Comparison of ENCODE assay signal across 7 mouse cellular contexts in genomic region chr15:101046527-101047193, GRCm38 (mm10). TPM values are rescaled to one million over a fixed set of nuclear protein-coding genes. Genes with fewer than 3 reads are reported as not detected.
A peak's percentile ranks its signal among the peaks of the same experiment; 100 is the strongest.
DNase-seq lines count a peak whose midpoint lies in the region; ATAC-seq and TF ChIP-seq lines count a peak whose summit lies in the region.

No protein-coding gene starts in this region.

- peaks cover 28% of the 10 kb centered on the region for H3K9me3 ChIP-seq in E14TG2a.4 (ENCODE audit: low read length)
- no peaks in the 10 kb centered on the region for H3K9me3 ChIP-seq in ES-E14 (ENCODE audit: control insufficient read depth, insufficient read depth, low read depth, low read length)
- no peaks in the 10 kb centered on the region for H3K9me3 ChIP-seq in forebrain, embryonic 14.5 days (replicated peaks; ENCODE audit: control insufficient read depth, low read length)
- H3K9me3 ChIP-seq in hindbrain, embryonic 11.5 days (ENCODE audit: control insufficient read depth, low read length): no peaks in the 10 kb centered on the region
- no peaks in the 10 kb centered on the region for H3K9me3 ChIP-seq in limb, embryonic 14.5 days (ENCODE audit: control insufficient read depth, low read length)
- no peaks in the 10 kb centered on the region for H3K9me3 ChIP-seq in neural tube, embryonic 12.5 days

- H3K36me3 ChIP-seq in E14TG2a.4 (ENCODE audit: insufficient read depth, low read length): no peaks in the 10 kb centered on the region
- H3K36me3 ChIP-seq in ES-E14 (ENCODE audit: control insufficient read depth, insufficient read depth, low read length, poor library complexity, severe bottlenecking): no peaks in the 10 kb centered on the region
- no peaks in the 10 kb centered on the region for H3K36me3 ChIP-seq in forebrain, embryonic 14.5 days (ENCODE audit: control insufficient read depth, insufficient read depth, low read length)
- H3K36me3 ChIP-seq in hindbrain, embryonic 11.5 days (ENCODE audit: control insufficient read depth, insufficient read depth, low read length): no peaks in the 10 kb centered on the region
- 0 out of 2 replicates have a peak, but pooled peaks cover 3% of the 10 kb centered on the region for H3K36me3 ChIP-seq in limb, embryonic 14.5 days (ENCODE audit: control insufficient read depth, insufficient read depth, low read length)
- peaks cover 7% of the 10 kb centered on the region; the same call in 1 of the 2 replicates for H3K36me3 ChIP-seq in neural tube, embryonic 12.5 days

- H3K4me3 ChIP-seq in E14TG2a.4 (replicated peaks; ENCODE audit: low read length): peak overlapping the region; percentile 74
- peak overlapping the region; percentile 63 to 68 for H3K4me3 ChIP-seq in ES-E14 (ENCODE audit: insufficient read depth in 1 of 2, low read depth in 1 of 2, low read length in 2 of 2, poor library complexity in 1 of 2, severe bottlenecking in 1 of 2)
- H3K4me3 ChIP-seq in forebrain, embryonic 14.5 days (ENCODE audit: low read depth, low read length): peak overlapping the region; percentile 45
- H3K4me3 ChIP-seq in hindbrain, embryonic 11.5 days (ENCODE audit: low read depth, low read length): peak overlapping the region; percentile 41
- H3K4me3 ChIP-seq in limb, embryonic 14.5 days (replicated peaks; ENCODE audit: low read length): peak overlapping the region; percentile 54
- H3K4me3 ChIP-seq in neural tube, embryonic 12.5 days: peak overlapping the region; percentile 38

- peak overlapping the region; percentile 67 for H3K9ac ChIP-seq in ES-E14 (ENCODE audit: insufficient read depth, low read depth, low read length, poor library complexity, severe bottlenecking)
- H3K9ac ChIP-seq in forebrain, embryonic 14.5 days (ENCODE audit: low read length): peak overlapping the region; percentile 60
- H3K9ac ChIP-seq in hindbrain, embryonic 11.5 days (ENCODE audit: low read depth, low read length): peak overlapping the region; percentile 66
- peak overlapping the region; percentile 65 for H3K9ac ChIP-seq in limb, embryonic 14.5 days (ENCODE audit: low read depth, low read length, severe bottlenecking)
- H3K9ac ChIP-seq in neural tube, embryonic 12.5 days: peak overlapping the region; percentile 65

- peaks cover 20% of the 10 kb centered on the region for H3K4me1 ChIP-seq in E14TG2a.4 (replicated peaks; ENCODE audit: low read depth, low read length)
- peaks cover 0 to 8% of the 10 kb centered on the region in 2 experiments; a peak in 1 of 4 replicates for H3K4me1 ChIP-seq in ES-E14 (ENCODE audit: control insufficient read depth in 2 of 2, insufficient read depth in 2 of 2, low read length in 2 of 2, poor library complexity in 1 of 2)
- peaks cover 8% of the 10 kb centered on the region for H3K4me1 ChIP-seq in forebrain, embryonic 14.5 days (ENCODE audit: control insufficient read depth, insufficient read depth, low read length)
- H3K4me1 ChIP-seq in hindbrain, embryonic 11.5 days (replicated peaks; ENCODE audit: control insufficient read depth, insufficient read depth, low read length): peaks cover 10% of the 10 kb centered on the region
- H3K4me1 ChIP-seq in limb, embryonic 14.5 days (ENCODE audit: control insufficient read depth, insufficient read depth, low read length): peaks cover 7% of the 10 kb centered on the region
- H3K4me1 ChIP-seq in neural tube, embryonic 12.5 days: peaks cover 19% of the 10 kb centered on the region

- 1% methylated on average over 47 of the region's 77 CpGs for WGBS in forebrain, embryonic 14.5 days
- WGBS in hindbrain, embryonic 11.5 days: under 1% methylated on average over 69 of the region's 77 CpGs
- WGBS in limb, embryonic 14.5 days: under 1% methylated on average over 45 of the region's 77 CpGs
- WGBS in neural tube, embryonic 12.5 days: 1% methylated on average over 77 of the region's 77 CpGs

- H3K27me3 ChIP-seq in E14TG2a.4 (ENCODE audit: insufficient read depth, low read length): peaks cover 93% of the 10 kb centered on the region
- H3K27me3 ChIP-seq in forebrain, embryonic 14.5 days (replicated peaks; ENCODE audit: control insufficient read depth, insufficient read depth, low read length): peaks cover 55% of the 10 kb centered on the region
- H3K27me3 ChIP-seq in hindbrain, embryonic 11.5 days (ENCODE audit: control insufficient read depth, insufficient read depth, low read length): peaks cover 24% of the 10 kb centered on the region
- peaks cover 58% of the 10 kb centered on the region for H3K27me3 ChIP-seq in limb, embryonic 14.5 days (ENCODE audit: control insufficient read depth, insufficient read depth, low read length)
- peaks cover 60% of the 10 kb centered on the region for H3K27me3 ChIP-seq in neural tube, embryonic 12.5 days (replicated peaks)

- peak; percentile 60 for ATAC-seq in forebrain, embryonic 14.5 days
- peak; percentile 46 for ATAC-seq in hindbrain, embryonic 11.5 days (ENCODE audit: low FRiP score)
- ATAC-seq in limb, embryonic 14.5 days (ENCODE audit: low FRiP score, low read depth): peak; percentile 24
- ATAC-seq in neural tube, embryonic 12.5 days (ENCODE audit: low FRiP score, low read depth): peak; percentile 23

- no peak for TF ChIP-seq POLR2A in limb, embryonic 14.5 days (IDR thresholded peaks at IDR 0.05; ENCODE audit: borderline replicate concordance, extremely low read depth, insufficient read depth, insufficient read length)

- TF ChIP-seq CTCF in E14TG2a.4 (conservative IDR thresholded peaks at IDR 0.05; ENCODE audit: low read length): no peak

- H3K4me2 ChIP-seq in forebrain, embryonic 14.5 days (ENCODE audit: low read length): peak overlapping the region; percentile 98
- H3K4me2 ChIP-seq in hindbrain, embryonic 11.5 days (replicated peaks; ENCODE audit: low read depth, low read length): peak overlapping the region; percentile 99
- H3K4me2 ChIP-seq in limb, embryonic 14.5 days (replicated peaks; ENCODE audit: low read depth, low read length, severe bottlenecking): peak overlapping the region; percentile 100
- peak overlapping the region; percentile 99 for H3K4me2 ChIP-seq in neural tube, embryonic 12.5 days (replicated peaks)

- no peak for DNase-seq in ES-E14 (ENCODE audit: low read depth, low spot score)
- DNase-seq in forebrain, embryonic 14.5 days (ENCODE audit: low spot score): no peak
- DNase-seq in hindbrain, embryonic 11.5 days (ENCODE audit: low spot score): no peak
- DNase-seq in limb, embryonic 14.5 days (ENCODE audit: low spot score): no peak
- DNase-seq in thymus, postnatal 14 days: no peak

- no peak overlapping the region for H3K27ac ChIP-seq in ES-E14 (ENCODE audit: insufficient read depth, low read depth, low read length, poor library complexity, severe bottlenecking)
- no peak overlapping the region for H3K27ac ChIP-seq in forebrain, embryonic 14.5 days (ENCODE audit: low read depth, low read length)
- no peak overlapping the region for H3K27ac ChIP-seq in hindbrain, embryonic 11.5 days (ENCODE audit: low read depth, low read length)
- no peak overlapping the region for H3K27ac ChIP-seq in limb, embryonic 14.5 days (replicated peaks; ENCODE audit: low read depth, low read length)
- H3K27ac ChIP-seq in neural tube, embryonic 12.5 days: no peak overlapping the region

- in situ Hi-C loops in ES-E14 (cut with MboI; ENCODE audit: low sequenced_read_pairs in 2 of 2, unreplicated experiment in 2 of 2): no loop called here

TF ChIP-seq in ES-E14, 5 proteins besides CTCF, POLR2A, EP300 and RAD21:
- no peak for TF ChIP-seq CHD2 (IDR thresholded peaks at IDR 0.05; ENCODE audit: low read depth, low read length)
- TF ChIP-seq MAFK (IDR thresholded peaks at IDR 0.05; ENCODE audit: insufficient read depth, low read depth, low read length): no peak
- no peak for TF ChIP-seq ZNF384 (IDR thresholded peaks at IDR 0.05; ENCODE audit: low read depth, low read length)
- no peak for TF ChIP-seq ZC3H11A (IDR thresholded peaks at IDR 0.05; ENCODE audit: borderline replicate concordance, low read depth, low read length)
- TF ChIP-seq HCFC1 (IDR thresholded peaks at IDR 0.05; ENCODE audit: borderline replicate concordance, insufficient read depth, low read length): no peak

RNA-seq across cellular contexts. Expression of gene Gm47841, which starts 0.5 kb away (rescaled TPM):
- not detected in 2 replicates for total RNA-seq in ES-E14 (2012; rRNA removed)
- polyA plus RNA-seq in forebrain, embryonic 14.5 days (2014; fragmentation: Nextera tagmentation; extraction: Ambion mirVana): not detected in 2 replicates
- not detected in 2 replicates for polyA plus RNA-seq in hindbrain, embryonic 11.5 days (2014; fragmentation: Nextera tagmentation; extraction: Ambion mirVana)
- polyA plus RNA-seq in limb, embryonic 14.5 days (2012; rRNA removed): 0.05 TPM in 1 of 2 replicates, not detected in the other
- not detected in 2 replicates for polyA plus RNA-seq in limb, embryonic 14.5 days (2014; fragmentation: Nextera tagmentation; extraction: Ambion mirVana)
- polyA plus RNA-seq in neural tube, embryonic 12.5 days (2016; fragmentation: Nextera tagmentation; extraction: Ambion mirVana): not detected in 2 replicates

RNA-seq across cellular contexts. Expression of gene Fignl2, which starts 31.7 kb away (rescaled TPM):
- total RNA-seq in ES-E14 (2012; rRNA removed): 7.1 and 8.6 TPM in 2 replicates
- polyA plus RNA-seq in forebrain, embryonic 14.5 days (2014; fragmentation: Nextera tagmentation; extraction: Ambion mirVana): 0.09 TPM in 1 of 2 replicates, not detected in the other
- polyA plus RNA-seq in hindbrain, embryonic 11.5 days (2014; fragmentation: Nextera tagmentation; extraction: Ambion mirVana): 1.2 and 2.1 TPM in 2 replicates
- 3.7 and 5.4 TPM in 2 replicates for polyA plus RNA-seq in limb, embryonic 14.5 days (2012; rRNA removed)
- 0.15 and 0.17 TPM in 2 replicates for polyA plus RNA-seq in limb, embryonic 14.5 days (2014; fragmentation: Nextera tagmentation; extraction: Ambion mirVana)
- 0.55 and 0.84 TPM in 2 replicates for polyA plus RNA-seq in neural tube, embryonic 12.5 days (2016; fragmentation: Nextera tagmentation; extraction: Ambion mirVana)
